Mouse (Mus musculus): Measurements from ENCODE around the gene Asxl2. TPM values are rescaled to one million over a fixed set of nuclear protein-coding genes. Genes with fewer than 3 reads are reported as not detected.
"Not testable (repeated sequence)": the region's sequence is repeated elsewhere in the genome, so short reads cannot be mapped to it uniquely, and the experiment has no call there.

Gene Asxl2
- polyA plus RNA-seq, 1 experiment from 2014 or later, result 19.7 TPM

GRCm38 (mm10) chr12:3500071-3500470, 73.4 kb downstream of the Asxl2 start:
- Histone ChIP-seq H3K9me3 (ENCODE audit: control insufficient read depth, low read length) (no peaks in the 10 kb centered on the region), H3K4me2 (ENCODE audit: low read length) (no peak overlapping the region), H3K27ac (ENCODE audit: low read depth) (no peak overlapping the region), H3K4me3 (ENCODE audit: low read depth, low read length) (no peak overlapping the region), H3K9ac (ENCODE audit: low read length) (no peak overlapping the region), H3K36me3 (ENCODE audit: control insufficient read depth, insufficient read depth, low read length) (peaks cover 73% of the 10 kb centered on the region), H3K27me3 (replicated peaks; ENCODE audit: control insufficient read depth, insufficient read depth, low read length) (no peaks in the 10 kb centered on the region), H3K4me1 (replicated peaks; ENCODE audit: control insufficient read depth, insufficient read depth, low read length) (no peaks in the 10 kb centered on the region)
- DNase-seq (ENCODE audit: low spot score), result no peak
- ATAC-seq (replicated peaks; ENCODE audit: low FRiP score, low TSS enrichment, low read depth), result no peak
- WGBS, result 91% methylated on average over 6 of the region's 6 CpGs

- Histone ChIP-seq H3K36me3 (ENCODE audit: control insufficient read depth, insufficient read depth, low read length) (no peaks in the 10 kb centered on the region), H3K27me3 (replicated peaks; ENCODE audit: control insufficient read depth, insufficient read depth, low read length) (no peaks in the 10 kb centered on the region), H3K9ac (ENCODE audit: low read length) (no peak overlapping the region), H3K27ac (ENCODE audit: low read depth) (no peak overlapping the region), H3K4me2 (ENCODE audit: low read length) (no peak overlapping the region), H3K9me3 (ENCODE audit: control insufficient read depth, low read length) (no peaks in the 10 kb centered on the region), H3K4me3 (ENCODE audit: low read depth, low read length) (no peak overlapping the region), H3K4me1 (replicated peaks; ENCODE audit: control insufficient read depth, insufficient read depth, low read length) (no peaks in the 10 kb centered on the region)
- 81% methylated on average over 4 of the region's 4 CpGs for WGBS
- ATAC-seq (replicated peaks; ENCODE audit: low FRiP score, low TSS enrichment, low read depth) (no peak), DNase-seq (ENCODE audit: low spot score) (peak; percentile 34)
Observed at GRCm38 (mm10) chr12:3518665-3519297, 92.1 kb downstream of the Asxl2 start.

GRCm38 (mm10) chr12:3521806-3522205, 95.1 kb downstream of the Asxl2 start:
- not testable (repeated sequence) for DNase-seq (ENCODE audit: low spot score); ATAC-seq (replicated peaks; ENCODE audit: low FRiP score, low TSS enrichment, low read depth); H3K4me2 ChIP-seq (ENCODE audit: low read length); H3K36me3 ChIP-seq (ENCODE audit: control insufficient read depth, insufficient read depth, low read length); H3K4me1 ChIP-seq (replicated peaks; ENCODE audit: control insufficient read depth, insufficient read depth, low read length); H3K27me3 ChIP-seq (replicated peaks; ENCODE audit: control insufficient read depth, insufficient read depth, low read length); H3K27ac ChIP-seq (ENCODE audit: low read depth); H3K4me3 ChIP-seq (ENCODE audit: low read depth, low read length); H3K9me3 ChIP-seq (ENCODE audit: control insufficient read depth, low read length); H3K9ac ChIP-seq (ENCODE audit: low read length)
- whole genome bisulfite sequencing, result 92% methylated on average over 6 of the region's 8 CpGs

GRCm38 (mm10) chr12:3525536-3525935, 98.9 kb downstream of the Asxl2 start:
- no peaks in the 10 kb centered on the region for H3K27me3 ChIP-seq (replicated peaks; ENCODE audit: control insufficient read depth, insufficient read depth, low read length)
- no peak overlapping the region for H3K9ac ChIP-seq (ENCODE audit: low read length)
- no peak for ATAC-seq (replicated peaks; ENCODE audit: low FRiP score, low TSS enrichment, low read depth)
- H3K4me3 ChIP-seq (ENCODE audit: low read depth, low read length), result no peak overlapping the region
- H3K27ac ChIP-seq (ENCODE audit: low read depth), result no peak overlapping the region
- 92% methylated on average over 5 of the region's 5 CpGs for WGBS
- 0 out of 2 replicates have a peak, but pooled peaks cover 2% of the 10 kb centered on the region for H3K9me3 ChIP-seq (ENCODE audit: control insufficient read depth, low read length)
- H3K36me3 ChIP-seq (ENCODE audit: control insufficient read depth, insufficient read depth, low read length), result no peaks in the 10 kb centered on the region
- H3K4me1 ChIP-seq (replicated peaks; ENCODE audit: control insufficient read depth, insufficient read depth, low read length), result no peaks in the 10 kb centered on the region
- no peak for DNase-seq (ENCODE audit: low spot score)
- no peak overlapping the region for H3K4me2 ChIP-seq (ENCODE audit: low read length)

- not testable (repeated sequence) for H3K4me3 ChIP-seq (ENCODE audit: low read depth, low read length); H3K27me3 ChIP-seq (replicated peaks; ENCODE audit: control insufficient read depth, insufficient read depth, low read length); H3K4me2 ChIP-seq (ENCODE audit: low read length); ATAC-seq (replicated peaks; ENCODE audit: low FRiP score, low TSS enrichment, low read depth); DNase-seq (ENCODE audit: low spot score); H3K9ac ChIP-seq (ENCODE audit: low read length); H3K36me3 ChIP-seq (ENCODE audit: control insufficient read depth, insufficient read depth, low read length); H3K9me3 ChIP-seq (ENCODE audit: control insufficient read depth, low read length); H3K27ac ChIP-seq (ENCODE audit: low read depth); H3K4me1 ChIP-seq (replicated peaks; ENCODE audit: control insufficient read depth, insufficient read depth, low read length)
- WGBS, result 94% methylated on average over 1 of the region's 1 CpGs
Observed at GRCm38 (mm10) chr12:3535446-3535845, 108.8 kb downstream of the Asxl2 start.

GRCm38 (mm10) chr12:3537616-3538015, 111.0 kb downstream of the Asxl2 start:
- Histone ChIP-seq H3K4me2 (ENCODE audit: low read length) (no peak overlapping the region), H3K4me1 (replicated peaks; ENCODE audit: control insufficient read depth, insufficient read depth, low read length) (no peaks in the 10 kb centered on the region), H3K27me3 (replicated peaks; ENCODE audit: control insufficient read depth, insufficient read depth, low read length) (no peaks in the 10 kb centered on the region), H3K9ac (ENCODE audit: low read length) (no peak overlapping the region), H3K4me3 (ENCODE audit: low read depth, low read length) (no peak overlapping the region), H3K36me3 (ENCODE audit: control insufficient read depth, insufficient read depth, low read length) (no peaks in the 10 kb centered on the region), H3K27ac (ENCODE audit: low read depth) (no peak overlapping the region), H3K9me3 (ENCODE audit: control insufficient read depth, low read length) (no peaks in the 10 kb centered on the region)
- DNase-seq (ENCODE audit: low spot score) (no peak), ATAC-seq (replicated peaks; ENCODE audit: low FRiP score, low TSS enrichment, low read depth) (no peak)
- 71% methylated on average over 3 of the region's 3 CpGs for WGBS

GRCm38 (mm10) chr12:3538036-3538435, 111.4 kb downstream of the Asxl2 start:
- WGBS, result 83% methylated on average over 1 of the region's 1 CpGs

GRCm38 (mm10) chr12:3539605-3540004, 112.9 kb downstream of the Asxl2 start:
- Histone ChIP-seq H3K9ac (ENCODE audit: low read length) (no peak overlapping the region), H3K4me3 (ENCODE audit: low read depth, low read length) (no peak overlapping the region), H3K4me1 (replicated peaks; ENCODE audit: control insufficient read depth, insufficient read depth, low read length) (no peaks in the 10 kb centered on the region), H3K36me3 (ENCODE audit: control insufficient read depth, insufficient read depth, low read length) (no peaks in the 10 kb centered on the region), H3K27me3 (replicated peaks; ENCODE audit: control insufficient read depth, insufficient read depth, low read length) (no peaks in the 10 kb centered on the region), H3K27ac (ENCODE audit: low read depth) (no peak overlapping the region), H3K9me3 (ENCODE audit: control insufficient read depth, low read length) (no peaks in the 10 kb centered on the region), H3K4me2 (ENCODE audit: low read length) (no peak overlapping the region)
- DNase-seq (ENCODE audit: low spot score), result no peak
- no peak for ATAC-seq (replicated peaks; ENCODE audit: low FRiP score, low TSS enrichment, low read depth)
- 65% methylated on average over 2 of the region's 2 CpGs for WGBS

More at GRCm38 (mm10) chr12:3538036-3538435, 111.4 kb downstream of the Asxl2 start:
- Histone ChIP-seq H3K4me2 (ENCODE audit: low read length) (no peak overlapping the region), H3K27me3 (replicated peaks; ENCODE audit: control insufficient read depth, insufficient read depth, low read length) (no peaks in the 10 kb centered on the region), H3K27ac (ENCODE audit: low read depth) (no peak overlapping the region), H3K4me3 (ENCODE audit: low read depth, low read length) (no peak overlapping the region), H3K9ac (ENCODE audit: low read length) (no peak overlapping the region), H3K4me1 (replicated peaks; ENCODE audit: control insufficient read depth, insufficient read depth, low read length) (no peaks in the 10 kb centered on the region), H3K9me3 (ENCODE audit: control insufficient read depth, low read length) (no peaks in the 10 kb centered on the region), H3K36me3 (ENCODE audit: control insufficient read depth, insufficient read depth, low read length) (no peaks in the 10 kb centered on the region)
- no peak for ATAC-seq (replicated peaks; ENCODE audit: low FRiP score, low TSS enrichment, low read depth)
- no peak for DNase-seq (ENCODE audit: low spot score)

- DNase-seq (ENCODE audit: low spot score) (no peak), ATAC-seq (replicated peaks; ENCODE audit: low FRiP score, low TSS enrichment, low read depth) (no peak)
- no peaks in the 10 kb centered on the region for H3K9me3 ChIP-seq (ENCODE audit: control insufficient read depth, low read length)
- H3K36me3 ChIP-seq (ENCODE audit: control insufficient read depth, insufficient read depth, low read length), result no peaks in the 10 kb centered on the region
- WGBS, result 92% methylated on average over 7 of the region's 7 CpGs
- no peak overlapping the region for H3K4me3 ChIP-seq (ENCODE audit: low read depth, low read length)
- no peaks in the 10 kb centered on the region for H3K4me1 ChIP-seq (replicated peaks; ENCODE audit: control insufficient read depth, insufficient read depth, low read length)
- no peak overlapping the region for H3K9ac ChIP-seq (ENCODE audit: low read length)
- no peak overlapping the region for H3K4me2 ChIP-seq (ENCODE audit: low read length)
- no peak overlapping the region for H3K27ac ChIP-seq (ENCODE audit: low read depth)
- no peaks in the 10 kb centered on the region for H3K27me3 ChIP-seq (replicated peaks; ENCODE audit: control insufficient read depth, insufficient read depth, low read length)
Observed at GRCm38 (mm10) chr12:3540871-3541270, 114.2 kb downstream of the Asxl2 start.

Measured in intestine, embryonic 14.5 days (tissue).